Mouse (Mus musculus) liver, adult (tissue): ENCODE measurements around the gene Mamdc2.

Source experiments
- GATA4 ChIP-seq: IDR thresholded peaks from 2 replicates; pipeline ENCODE4 v1.6.1; 2014; ENCODE audit warnings: mild to moderate bottlenecking, low read length; ENCODE audit not compliant: insufficient replicate concordance

Mamdc2 gene

GRCm38 (mm10) chr19:23349930-23350329, 98.3 kb downstream of the Mamdc2 start:
- TF ChIP-seq GATA4, result no peak

- TF ChIP-seq GATA4, result no peak
These were observed 105.5 kb downstream of the Mamdc2 start for GRCm38 (mm10) chr19:23342782-23343181.

- TF ChIP-seq GATA4, result no peak
These were observed 115.4 kb downstream of the Mamdc2 start for GRCm38 (mm10) chr19:23332883-23333282.

GRCm38 (mm10) chr19:23330842-23331241, 117.4 kb downstream of the Mamdc2 start:
- no peak for TF ChIP-seq GATA4

GRCm38 (mm10) chr19:23329346-23329745, 118.9 kb downstream of the Mamdc2 start:
- TF ChIP-seq GATA4, result no peak

- TF ChIP-seq GATA4, result no peak
These were observed 121.1 kb downstream of the Mamdc2 start for GRCm38 (mm10) chr19:23327056-23327640.

- TF ChIP-seq GATA4, result no peak
These were observed 125.1 kb downstream of the Mamdc2 start for GRCm38 (mm10) chr19:23323107-23323506.

GRCm38 (mm10) chr19:23317989-23318358, 130.3 kb downstream of the Mamdc2 start:
- TF ChIP-seq GATA4, result no peak

GRCm38 (mm10) chr19:23317295-23317988, 130.8 kb downstream of the Mamdc2 start:
- TF ChIP-seq GATA4, result no peak

- no peak for TF ChIP-seq GATA4
These were observed 131.4 kb downstream of the Mamdc2 start for GRCm38 (mm10) chr19:23316851-23317250.

- TF ChIP-seq GATA4, result no peak
These were observed 138.3 kb downstream of the Mamdc2 start for GRCm38 (mm10) chr19:23309979-23310378.

GRCm38 (mm10) chr19:23306671-23307070, 141.6 kb downstream of the Mamdc2 start:
- TF ChIP-seq GATA4, result no peak

- TF ChIP-seq GATA4, result no peak
These were observed 148.3 kb downstream of the Mamdc2 start for GRCm38 (mm10) chr19:23299987-23300386.

- no peak for TF ChIP-seq GATA4
These were observed 149.3 kb downstream of the Mamdc2 start for GRCm38 (mm10) chr19:23298917-23299316.

GRCm38 (mm10) chr19:23297191-23297590, 151.1 kb downstream of the Mamdc2 start:
- TF ChIP-seq GATA4, result no peak

GRCm38 (mm10) chr19:23289251-23289650, 159.0 kb downstream of the Mamdc2 start:
- TF ChIP-seq GATA4, result peak; percentile 46; the same call in 1 of the 2 replicates
